Mouse (Mus musculus): Measurements from ENCODE around the gene Pde9a.

DNA sequence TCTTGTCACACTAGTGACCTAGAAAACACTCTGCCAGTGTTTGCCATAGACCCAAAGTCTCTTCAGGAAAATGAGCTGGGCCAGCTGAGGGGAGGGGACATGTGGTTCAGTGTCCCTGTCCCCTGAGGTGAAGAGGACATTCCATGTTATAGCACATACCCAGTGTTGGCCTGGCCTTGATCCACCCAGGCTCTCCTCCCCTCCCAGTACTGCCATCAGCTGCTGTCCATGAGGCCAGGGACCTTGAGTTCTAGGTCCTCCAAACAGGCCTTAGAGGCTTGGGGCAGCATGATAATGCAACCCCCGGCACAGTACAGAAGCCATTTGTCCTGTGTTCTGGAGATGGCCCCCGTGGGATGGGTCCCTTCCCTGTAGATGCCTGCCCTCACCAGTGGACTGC is 46.2 kb upstream of the Pde9a start:
- no peak for TF ChIP-seq POLR2A (IDR thresholded peaks at IDR 0.05; ENCODE audit: insufficient read length, low read depth)
- TF ChIP-seq CEBPB (IDR thresholded peaks at IDR 0.05; ENCODE audit: insufficient read depth, poor library complexity, severe bottlenecking) = no peak
- no peak for TF ChIP-seq E2F4 (IDR thresholded peaks at IDR 0.05; ENCODE audit: insufficient read depth)
- no peak for TF ChIP-seq TCF12 (IDR thresholded peaks at IDR 0.05; ENCODE audit: insufficient read depth, poor library complexity, severe bottlenecking)
- no peak for TF ChIP-seq MAX (IDR thresholded peaks at IDR 0.05; ENCODE audit: low read depth)
- TF ChIP-seq USF1 (IDR thresholded peaks at IDR 0.05; ENCODE audit: low read depth) = no peak
- TF ChIP-seq SRF (IDR thresholded peaks at IDR 0.05; ENCODE audit: control insufficient read depth, insufficient read length, low read depth) = no peak
- TF ChIP-seq POLR2AphosphoS2 (IDR thresholded peaks at IDR 0.05; ENCODE audit: insufficient read length, low read depth) = no peak
- TF ChIP-seq MYOG (IDR thresholded peaks at IDR 0.05; ENCODE audit: control insufficient read depth in 1 of 3, insufficient read depth in 1 of 3, insufficient read length in 2 of 3, low read depth in 2 of 3) = no peak
- no peak for TF ChIP-seq REST (IDR thresholded peaks at IDR 0.05; ENCODE audit: insufficient read depth, insufficient read length)
- no peak for TF ChIP-seq MYOD1 (IDR thresholded peaks at IDR 0.05; ENCODE audit: control insufficient read depth in 1 of 3, insufficient read length in 2 of 3, low read depth in 2 of 3)

Measured in myocyte (in vitro differentiated cells).